Mouse (Mus musculus) T-cell, adult 2 months (primary cell): Measurements from ENCODE around the gene Lipo3.
"Not testable (repeated sequence)": the region's sequence is repeated elsewhere in the genome, so short reads cannot be mapped to it uniquely, and the experiment has no call there.

ENCODE experiments used
- DNase-seq: peaks from one replicate; pipeline ENCODE4 v3.0.0; 2022; ENCODE audit warnings: low spot score

Lipo3 gene

DNA sequence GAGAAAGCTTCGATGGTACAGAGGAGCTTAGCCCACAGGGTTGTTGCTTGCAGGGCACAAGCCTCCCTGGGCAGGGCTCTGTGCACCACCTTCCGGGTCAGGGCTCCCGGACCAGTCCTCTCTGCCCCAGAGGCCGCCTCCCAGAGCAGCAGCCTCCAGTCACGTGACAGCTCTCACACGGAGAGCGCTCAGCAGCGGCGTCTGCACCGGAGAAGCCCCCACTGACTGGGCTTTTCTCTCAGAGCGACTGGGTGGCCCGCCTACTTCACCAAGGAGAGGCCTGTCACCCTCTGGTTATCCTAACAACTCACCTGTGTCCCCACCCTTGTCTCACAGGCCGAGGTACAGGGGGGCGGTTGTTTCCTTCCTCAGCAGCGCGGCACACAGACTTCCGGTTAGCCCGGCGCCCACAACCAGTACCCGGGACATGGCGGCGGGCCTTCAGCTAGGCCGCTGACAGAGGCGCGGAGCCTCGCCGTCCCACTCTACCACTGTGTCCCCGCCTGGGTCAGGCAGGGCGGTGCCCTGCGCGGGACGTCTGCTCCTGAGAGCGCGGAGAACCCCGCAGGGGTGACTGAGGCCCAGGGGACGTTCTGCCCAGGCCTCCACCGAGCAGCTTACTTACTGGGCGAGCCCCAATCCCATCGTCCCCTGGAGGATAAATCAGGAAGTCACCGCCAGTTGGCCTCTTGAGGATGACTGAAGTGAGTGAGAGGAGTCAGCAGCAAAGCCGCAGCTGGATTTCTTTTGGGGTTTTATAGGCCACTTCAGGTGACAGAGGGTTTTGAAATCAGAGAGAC is at the start of gene Lipo3:
Lipo3 (minus strand) TSS at position 665 of the 800 bp plus-strand sequence.
- peak; percentile 4 for DNase-seq

DNA sequence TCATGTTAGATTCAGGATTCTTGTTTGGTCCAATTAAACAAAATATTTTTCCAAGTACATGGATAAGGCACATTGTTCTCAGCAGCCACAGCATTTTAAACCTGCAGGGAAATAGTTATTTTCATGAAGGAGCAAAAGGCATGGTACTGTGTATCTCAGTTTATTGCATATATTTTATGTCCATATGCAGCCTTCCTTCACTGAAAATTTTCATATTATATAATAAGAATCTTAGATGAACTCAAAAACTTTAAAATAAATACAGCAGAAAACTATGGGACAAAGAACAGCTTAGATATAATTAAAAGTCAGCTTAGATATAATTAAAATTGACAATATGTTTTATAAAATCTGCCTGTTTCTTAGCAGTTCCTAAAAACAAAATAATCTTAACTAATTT is 25.6 kb upstream of the Lipo3 start, which contains the start of gene Lipo1:
Lipo1 (minus strand) TSS at position 101 of the 400 bp plus-strand sequence.
- DNase-seq: not testable (repeated sequence)

DNA sequence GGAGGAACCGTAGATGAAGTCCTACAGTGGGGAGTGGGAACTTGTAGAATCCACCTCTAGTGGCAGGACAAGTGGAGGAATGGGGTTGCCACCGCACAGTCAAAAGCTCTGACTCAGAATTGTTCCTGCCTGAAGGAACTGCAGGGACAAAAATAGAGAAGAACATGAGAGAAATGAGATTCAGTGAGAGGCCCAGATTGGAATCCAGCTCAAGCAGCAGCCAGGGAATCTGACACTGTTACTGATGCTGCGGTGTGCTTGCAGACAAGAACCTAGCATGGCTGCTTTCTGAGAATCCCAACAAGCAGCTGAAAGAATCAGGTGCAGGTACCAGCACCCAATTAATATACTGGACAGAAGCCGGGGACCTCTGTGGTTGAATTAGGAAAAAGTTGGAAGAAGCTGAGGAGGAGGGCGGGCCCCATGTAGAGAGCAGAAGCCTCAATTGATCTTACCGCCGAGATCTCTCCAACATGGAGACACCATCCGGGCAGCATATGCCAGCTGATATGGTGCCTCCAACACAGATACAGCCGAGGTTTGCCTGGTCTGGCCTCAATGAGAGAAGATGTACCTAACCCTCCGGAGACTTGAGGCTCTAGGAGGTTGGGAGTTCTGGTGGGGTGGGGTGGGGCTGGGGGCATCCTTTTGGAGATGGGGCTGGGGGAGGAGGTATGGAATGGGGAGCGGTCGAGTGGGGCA is 25.0 kb upstream of the Lipo3 start:
- DNase-seq: no peak

DNA sequence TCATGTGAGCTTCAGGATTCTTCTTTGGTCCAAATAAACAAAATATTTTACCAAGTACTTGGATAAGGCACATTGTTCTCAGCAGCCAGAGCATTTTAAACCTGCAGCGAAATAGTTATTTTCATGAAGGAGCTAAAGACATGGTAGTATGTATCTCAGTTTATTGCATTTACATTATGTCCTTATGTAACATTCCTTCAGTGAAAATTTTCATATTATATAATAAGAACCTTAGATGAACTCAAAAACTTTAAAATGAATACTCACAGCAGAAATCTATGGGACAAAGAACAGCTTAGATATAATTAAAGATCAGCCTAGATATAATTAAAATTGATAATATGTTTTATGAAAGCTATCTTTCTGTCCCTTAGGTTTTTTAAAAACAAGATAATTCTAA is 10.5 kb downstream of the Lipo3 start, which contains the start of gene Lipo2:
Lipo2 (minus strand) TSS at position 101 of the 400 bp plus-strand sequence.
- not testable (repeated sequence) for DNase-seq

DNA sequence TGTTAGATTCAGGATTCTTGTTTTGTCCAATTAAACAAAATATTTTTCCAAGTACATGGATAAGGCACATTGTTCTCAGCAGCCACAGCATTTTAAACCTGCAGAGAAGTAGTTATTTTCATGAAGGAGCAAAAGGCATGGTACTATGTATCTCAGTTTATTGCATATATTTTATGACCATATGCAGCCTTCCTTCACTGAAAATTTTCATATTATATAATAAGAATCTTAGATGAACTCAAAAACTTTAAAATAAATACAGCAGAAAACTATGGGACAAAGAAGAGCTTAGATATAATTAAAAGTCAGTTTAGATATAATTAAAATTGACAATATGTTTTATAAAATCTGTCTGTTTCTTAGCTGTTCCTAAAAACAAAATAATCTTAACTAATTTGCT is 136.6 kb downstream of the Lipo3 start, which contains the start of gene Gm8978:
Gm8978 (minus strand) TSS at position 101 of the 400 bp plus-strand sequence.
- DNase-seq: not testable (repeated sequence)

DNA sequence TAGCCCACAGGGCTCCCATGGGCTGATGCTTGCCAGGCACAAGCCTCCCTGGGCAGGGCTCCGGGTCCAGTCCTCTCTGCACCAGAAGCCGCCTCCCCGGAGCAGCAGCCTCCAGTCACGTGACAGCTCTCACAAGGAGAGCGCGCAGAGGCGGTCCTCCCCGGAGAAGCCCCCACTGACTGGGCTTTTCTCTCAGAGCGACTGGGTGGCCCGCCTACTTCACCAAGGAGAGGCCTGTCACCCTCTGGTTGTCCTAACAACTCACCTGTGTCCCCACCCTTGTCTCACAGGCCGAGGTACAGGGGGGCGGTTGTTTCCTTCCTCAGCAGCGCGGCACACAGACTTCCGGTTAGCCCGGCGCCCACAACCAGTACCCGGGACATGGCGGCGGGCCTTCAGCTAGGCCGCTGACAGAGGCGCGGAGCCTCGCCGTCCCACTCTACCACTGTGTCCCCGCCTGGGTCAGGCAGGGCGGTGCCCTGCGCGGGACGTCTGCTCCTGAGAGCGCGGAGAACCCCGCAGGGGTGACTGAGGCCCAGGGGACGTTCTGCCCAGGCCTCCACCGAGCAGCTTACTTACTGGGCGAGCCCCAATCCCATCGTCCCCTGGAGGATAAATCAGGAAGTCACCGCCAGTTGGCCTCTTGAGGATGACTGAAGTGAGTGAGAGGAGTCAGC is 172.0 kb downstream of the Lipo3 start:
- peak; percentile 56 for DNase-seq

DNA sequence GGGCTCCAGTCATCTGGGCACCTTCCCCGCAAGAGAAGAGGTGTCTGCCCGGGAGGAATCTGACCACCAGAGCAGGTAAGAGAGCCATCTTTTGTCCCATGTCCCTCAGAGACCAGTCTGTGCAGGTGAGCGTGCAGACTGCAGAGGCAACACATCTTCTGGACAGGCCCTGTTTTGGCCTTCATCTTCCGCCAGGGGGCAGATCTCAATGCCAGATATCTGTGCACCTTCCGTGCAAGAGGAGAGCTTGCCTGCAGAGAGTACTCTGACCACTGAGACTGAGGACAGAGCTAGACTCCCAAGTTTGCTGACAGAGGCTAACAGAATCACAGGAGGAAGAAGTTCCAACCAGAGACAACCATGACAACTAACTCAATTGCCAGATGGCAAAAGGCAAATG is 193.2 kb downstream of the Lipo3 start:
- not testable (repeated sequence) for DNase-seq

DNA sequence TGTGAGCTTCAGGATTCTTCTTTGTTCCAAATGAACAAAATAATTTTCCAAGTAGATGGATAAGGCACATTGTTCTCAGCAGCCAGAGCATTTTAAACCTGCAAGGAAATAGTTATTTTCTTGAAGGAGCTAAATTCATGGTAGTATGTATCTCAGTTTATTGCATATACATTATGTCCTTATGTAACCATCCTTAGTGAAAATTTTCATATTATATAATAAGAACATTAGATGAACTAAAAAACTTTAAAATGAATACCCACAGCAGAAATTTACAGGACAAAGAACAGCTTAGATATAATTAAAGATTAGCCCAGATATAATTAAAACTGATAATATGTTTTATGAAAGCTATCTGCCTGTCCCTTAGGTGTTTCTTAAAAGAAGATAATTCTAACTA is 244.1 kb downstream of the Lipo3 start, which contains the start of gene Lipo4:
Lipo4 (minus strand) TSS at position 101 of the 400 bp plus-strand sequence.
- no peak for DNase-seq
